Mouse (Mus musculus): ENCODE results near the gene Bcl11b.

Bcl11b gene

GRCm38 (mm10) chr12:107998746-107999145 is 4.7 kb downstream of the Bcl11b start:
- in situ Hi-C loops (cut with MseI, MboI) = no loop called here

DNA sequence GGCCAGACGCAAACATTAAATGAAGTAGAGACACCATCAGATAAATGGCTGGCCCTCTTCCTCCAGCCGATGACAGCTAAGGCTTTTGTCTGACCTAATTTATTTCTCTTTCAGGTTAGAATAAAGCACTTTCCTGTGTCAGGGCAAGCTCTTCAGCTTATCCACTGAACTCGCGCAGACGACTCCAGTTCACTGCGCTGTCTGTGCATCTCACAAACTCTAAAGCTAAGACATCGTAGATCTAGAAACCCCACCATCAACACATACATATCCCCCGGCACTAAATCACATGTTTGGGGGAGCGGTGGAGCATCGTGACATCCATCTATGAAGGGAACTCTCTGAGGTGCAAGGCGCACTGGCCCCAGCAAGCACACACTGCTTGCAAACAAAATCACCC is 5.5 kb downstream of the Bcl11b start:
- in situ Hi-C loops (cut with MseI, MboI) = no loop called here

DNA sequence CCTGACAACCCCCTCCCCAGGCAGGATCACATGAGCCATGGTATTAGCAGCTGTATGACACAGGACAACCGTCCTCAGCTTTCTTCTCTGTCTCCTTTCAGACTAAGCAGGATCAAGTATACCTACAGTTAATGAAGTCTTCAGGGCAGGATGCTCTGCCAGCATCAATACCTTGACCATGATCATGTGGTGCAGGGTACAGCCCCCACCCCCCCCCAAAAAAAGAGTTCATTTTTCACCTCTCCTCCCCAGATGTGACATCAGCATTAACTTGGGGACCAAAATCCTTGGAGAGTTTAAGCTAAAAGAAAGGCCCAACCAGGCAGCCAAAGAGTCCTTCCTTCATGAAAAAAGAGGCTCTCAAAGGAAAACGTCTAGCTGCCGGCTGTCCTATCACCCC is 6.2 kb downstream of the Bcl11b start:
- in situ Hi-C loops (cut with MseI, MboI) = no loop called here

DNA sequence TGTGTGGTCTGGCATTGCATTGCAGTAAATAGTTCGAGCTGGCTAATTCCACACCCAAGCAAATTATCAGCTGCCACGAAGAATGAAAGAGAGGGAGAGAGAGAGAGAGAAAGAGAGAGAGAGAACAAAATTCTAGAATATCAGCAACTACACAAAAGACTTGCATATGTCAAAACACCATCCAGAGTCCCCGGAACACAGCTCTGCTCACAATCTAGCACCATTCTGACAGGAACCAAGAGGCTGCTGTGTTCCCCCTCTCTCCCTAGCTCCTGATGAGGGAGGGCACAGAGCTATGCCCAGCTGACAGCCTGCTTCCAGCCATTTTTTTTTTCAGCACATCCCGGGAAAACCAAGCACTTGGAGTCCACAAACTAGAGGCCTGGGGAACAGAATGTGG is 6.6 kb downstream of the Bcl11b start:
- in situ Hi-C loops (cut with MseI, MboI) = no loop called here

DNA sequence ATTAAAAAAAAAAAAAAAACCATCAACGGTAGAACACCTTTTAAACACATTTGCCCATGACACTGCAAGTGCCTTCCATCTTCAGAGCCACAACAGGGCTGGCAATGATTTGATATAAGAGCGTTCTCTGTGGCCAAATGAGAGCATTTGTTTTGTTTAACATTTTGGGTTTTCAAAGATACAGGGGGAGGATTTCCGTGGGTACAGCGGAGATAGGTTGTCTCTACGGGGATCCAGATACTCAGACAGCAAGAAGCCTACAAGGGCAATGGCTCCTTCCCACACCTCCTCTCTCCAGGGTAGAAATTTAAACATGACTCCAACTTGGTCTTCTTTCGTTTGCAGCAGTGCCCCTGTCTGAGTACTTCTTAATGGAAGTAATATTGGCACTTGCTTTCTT is 7.2 kb downstream of the Bcl11b start:
- in situ Hi-C loops (cut with MseI, MboI) = no loop called here

- in situ Hi-C loops (cut with MseI, MboI) = no loop called here
These were observed 9.0 kb downstream of the Bcl11b start for GRCm38 (mm10) chr12:107994421-107994820.

DNA sequence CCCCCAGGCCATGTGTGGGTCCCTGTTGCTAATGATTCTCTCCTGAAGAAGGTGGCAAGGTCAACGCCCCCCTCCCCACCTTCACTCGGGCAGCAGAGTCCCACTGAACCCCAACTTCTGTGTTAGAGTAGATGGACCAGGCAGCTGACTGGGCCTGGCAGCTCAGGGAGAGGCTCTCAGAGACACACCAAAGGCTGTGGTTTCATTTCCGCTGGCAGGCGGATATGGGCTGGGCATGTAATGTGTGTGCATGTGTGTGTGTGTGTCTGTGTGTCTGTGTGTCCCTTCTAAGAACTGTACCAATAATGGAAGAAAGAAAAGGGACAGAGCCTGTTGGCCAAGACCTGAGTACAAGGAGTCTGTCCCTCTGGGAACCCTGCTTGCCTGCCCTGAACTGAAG is 10.4 kb downstream of the Bcl11b start:
- in situ Hi-C loops (cut with MseI, MboI) = no loop called here

DNA sequence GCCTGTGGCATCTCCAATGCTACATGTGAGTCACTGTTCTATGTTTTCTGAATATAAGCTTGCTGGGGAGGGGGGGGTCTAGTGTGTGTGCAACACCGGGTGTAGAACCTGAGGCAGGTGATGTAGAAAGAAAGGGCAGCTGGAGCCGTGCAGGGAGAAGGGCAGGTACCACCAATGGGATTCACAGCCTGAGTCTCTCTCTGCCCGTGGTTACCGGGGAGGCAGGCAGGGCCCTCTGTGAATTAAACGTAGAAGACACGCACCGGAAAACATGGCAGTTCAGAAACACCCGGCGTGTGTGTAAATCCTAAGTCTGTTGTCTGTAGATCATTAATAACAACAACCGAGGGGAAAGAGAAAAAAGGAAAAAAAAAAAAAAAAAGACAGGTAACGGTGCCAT is 12.2 kb downstream of the Bcl11b start:
- in situ Hi-C loops (cut with MseI, MboI) = no loop called here

DNA sequence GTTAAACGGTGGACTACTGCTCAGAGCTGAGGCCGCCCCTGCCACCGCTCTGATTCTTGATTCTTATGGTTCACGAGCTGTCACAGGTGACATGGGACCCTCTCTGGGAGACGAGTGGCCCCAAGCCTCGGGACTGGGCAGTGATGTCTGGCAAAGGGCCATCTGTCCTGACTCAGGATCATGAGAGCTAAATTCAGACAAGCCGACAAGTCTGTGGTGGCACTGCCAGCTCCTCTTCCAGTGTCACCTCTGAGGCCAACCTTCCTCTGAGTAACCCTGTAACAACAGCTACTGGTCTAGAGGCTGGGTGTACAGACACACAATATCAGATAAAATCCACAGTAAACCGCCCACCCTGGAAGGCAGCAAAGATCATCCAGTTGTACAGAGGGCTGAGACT is 20.2 kb downstream of the Bcl11b start:
- in situ Hi-C loops (cut with MseI, MboI) = no loop called here

GRCm38 (mm10) chr12:107982306-107982705 is 21.1 kb downstream of the Bcl11b start:
- in situ Hi-C loops (cut with MseI, MboI) = no loop called here

- in situ Hi-C loops (cut with MseI, MboI) = no loop called here
These were observed 22.2 kb downstream of the Bcl11b start for GRCm38 (mm10) chr12:107981231-107981630.

DNA sequence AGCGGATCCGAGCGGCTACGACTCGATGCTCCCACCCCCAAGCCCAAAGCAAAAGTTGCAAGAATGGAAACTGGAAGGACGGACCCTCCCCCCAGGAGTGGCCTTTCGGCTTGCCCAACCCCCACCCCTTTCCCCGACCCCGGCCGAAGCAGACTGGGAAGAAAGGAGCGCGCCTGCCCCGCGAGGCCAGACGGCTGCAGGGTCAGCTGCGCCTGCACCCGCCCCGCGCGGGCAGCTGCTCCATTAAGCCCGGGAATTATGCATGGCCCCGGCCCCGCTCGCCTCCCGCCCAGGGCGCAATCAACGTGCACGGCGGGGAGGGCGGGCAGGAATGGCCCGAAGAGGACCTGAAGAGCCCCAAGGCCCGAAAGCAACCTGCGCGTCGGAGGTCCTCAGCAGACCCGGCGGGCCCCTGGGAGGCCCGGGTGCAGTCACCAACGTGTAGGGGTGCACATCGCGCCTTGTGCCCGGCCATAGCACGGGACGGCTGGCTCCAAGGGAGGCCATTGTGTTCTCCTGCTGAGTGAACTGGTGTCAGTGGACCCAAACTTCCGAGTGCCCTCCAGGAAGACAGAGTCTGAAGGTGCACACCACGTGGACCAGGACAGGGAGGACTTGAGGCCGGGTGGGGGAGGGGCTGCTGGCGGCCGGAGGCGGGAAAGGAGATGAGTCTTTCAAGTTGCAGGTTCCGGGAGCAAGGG is 23.0 kb downstream of the Bcl11b start:
- in situ Hi-C loops (cut with MseI, MboI) = no loop called here

- in situ Hi-C loops (cut with MseI, MboI) = no loop called here
These were observed 23.6 kb downstream of the Bcl11b start for GRCm38 (mm10) chr12:107979710-107980260.

GRCm38 (mm10) chr12:107978736-107979255 is 24.6 kb downstream of the Bcl11b start:
- in situ Hi-C loops (cut with MseI, MboI) = no loop called here

DNA sequence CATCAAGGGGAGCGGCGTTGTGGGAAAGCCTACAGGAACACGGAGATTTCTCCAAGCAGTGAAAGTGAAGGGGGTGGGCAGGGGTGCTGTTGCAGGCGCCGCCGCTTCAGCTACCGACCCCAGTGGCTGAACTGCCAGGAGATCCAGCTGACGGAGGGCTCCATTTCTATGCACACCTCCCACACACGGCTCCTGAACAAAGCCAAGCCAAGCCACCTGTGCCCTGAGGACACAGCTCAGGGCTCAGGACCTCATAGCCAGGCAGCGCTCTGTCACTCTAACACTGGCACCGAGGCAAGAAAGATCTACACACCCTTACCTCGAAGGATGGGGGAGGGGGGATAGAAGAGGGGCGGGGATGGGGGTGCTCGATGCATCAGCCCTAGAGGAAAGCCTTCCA is 25.3 kb downstream of the Bcl11b start:
- in situ Hi-C loops (cut with MseI, MboI) = no loop called here

DNA sequence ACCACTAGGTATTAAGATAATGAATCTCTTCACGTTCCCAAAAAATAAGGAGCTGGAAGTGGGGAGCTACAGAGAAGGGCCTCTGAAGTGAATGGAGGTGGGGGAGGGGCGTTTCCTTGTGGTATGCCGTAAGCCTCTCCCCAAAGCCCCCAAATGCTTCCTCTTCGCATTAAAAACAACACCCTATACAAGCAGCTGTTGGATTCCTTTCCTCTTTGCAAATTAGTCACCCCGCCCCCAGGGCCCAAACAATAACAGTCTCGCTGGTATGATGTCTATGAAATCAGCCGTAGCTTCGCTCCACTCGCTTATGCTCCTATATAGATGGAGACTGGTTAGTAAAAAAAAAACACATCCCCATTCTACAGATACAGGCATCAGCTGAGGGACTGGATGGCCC is 25.9 kb downstream of the Bcl11b start:
- in situ Hi-C loops (cut with MseI, MboI) = no loop called here

GRCm38 (mm10) chr12:107977086-107977485 is 26.3 kb downstream of the Bcl11b start:
- in situ Hi-C loops (cut with MseI, MboI) = no loop called here

DNA sequence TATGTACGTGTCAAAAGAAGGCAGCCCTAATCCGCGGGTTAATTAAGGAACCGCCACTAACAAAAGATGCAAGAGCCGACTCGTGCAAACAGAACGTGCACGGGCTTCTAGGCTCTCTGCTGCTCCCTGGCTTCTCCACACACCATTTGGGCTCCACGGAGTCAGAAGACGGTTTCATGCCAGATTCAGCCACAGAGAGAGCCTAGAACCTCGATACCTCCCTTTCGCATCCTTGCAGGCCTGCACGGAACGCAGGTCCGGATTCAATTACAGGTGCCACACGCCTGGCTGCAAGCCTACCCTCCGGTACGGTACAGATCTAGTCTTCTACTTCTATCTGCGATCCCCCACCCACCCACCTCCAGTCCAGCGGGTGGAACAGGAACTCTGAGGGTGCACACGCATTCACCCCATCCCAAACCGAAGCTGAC is 26.8 kb downstream of the Bcl11b start:
- in situ Hi-C loops (cut with MseI, MboI) = no loop called here

DNA sequence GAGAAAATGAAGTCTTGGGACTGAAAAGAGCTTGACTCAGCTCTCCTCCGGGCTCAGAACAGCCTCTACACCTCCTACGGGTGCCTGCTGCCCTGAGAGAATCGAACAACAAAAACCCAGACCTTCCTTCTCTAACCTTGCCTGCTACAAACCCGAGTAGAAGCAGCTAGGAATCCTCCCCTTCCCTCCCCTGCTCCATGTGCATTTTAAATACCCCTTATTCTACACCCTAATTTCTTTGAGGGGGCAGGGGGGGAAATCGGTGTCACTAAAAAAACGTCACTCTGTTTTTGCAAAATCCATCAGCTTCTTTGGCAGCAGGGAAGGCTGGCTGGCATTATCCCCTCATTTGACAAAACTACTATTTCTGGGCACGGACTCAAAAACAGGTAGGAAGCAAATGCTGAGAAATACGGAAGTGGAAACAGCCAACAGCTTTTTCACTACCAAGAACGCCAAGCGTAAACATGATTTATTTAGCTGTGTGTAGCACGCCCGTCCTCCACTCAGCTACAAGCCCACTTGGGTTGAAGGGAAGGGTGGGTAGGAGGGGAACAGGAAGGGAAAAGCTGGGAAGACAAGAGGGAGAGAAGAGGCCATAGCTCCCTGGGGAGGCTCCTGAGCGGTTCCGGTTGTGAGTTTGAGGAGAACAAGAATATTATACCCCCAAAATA is 27.4 kb downstream of the Bcl11b start:
- in situ Hi-C loops (cut with MseI, MboI) = no loop called here

GRCm38 (mm10) chr12:107975479-107975896 is 27.9 kb downstream of the Bcl11b start:
- in situ Hi-C loops (cut with MseI, MboI) = no loop called here

GRCm38 (mm10) chr12:107974504-107974903 is 28.9 kb downstream of the Bcl11b start:
- in situ Hi-C loops (cut with MseI, MboI) = no loop called here

GRCm38 (mm10) chr12:107973556-107974140 is 29.8 kb downstream of the Bcl11b start:
- in situ Hi-C loops (cut with MseI, MboI) = no loop called here

Data from mouse trophoblast stem cell (cell line).